Mouse (Mus musculus) heart, embryonic 15.5 days (tissue): Measurements from ENCODE around the gene Jmjd7. TPM values are rescaled to one million over a fixed set of nuclear protein-coding genes. Genes with fewer than 3 reads are reported as not detected.
A peak's percentile ranks its signal among the peaks of the same experiment; 100 is the strongest.

Source experiments
- ATAC-seq: fragments of 200-750 bp; cut with Nextera tagmentation; replicated peaks from 2 replicates; pipeline ENCODE4 v1.8.0; 2017; ENCODE audit warnings: low read depth, moderate TSS enrichment; ENCODE audit not compliant: insufficient number of reproducible peaks, insufficient read depth, low FRiP score
- H3K27ac ChIP-seq: fragments of 300-500 bp; sonication (generic); 2 replicates; pipeline ENCODE4 v1.5.1; 2015; ENCODE audit warnings: mild to moderate bottlenecking, inconsistent platforms
- H3K27me3 ChIP-seq: fragments of 300-500 bp; sonication (generic); 2 replicates; pipeline ENCODE4 v1.6.1; 2015; ENCODE audit warnings: inconsistent platforms
- H3K36me3 ChIP-seq: fragments of 300-500 bp; sonication (generic); 2 replicates; pipeline ENCODE4 v1.6.1; 2015; ENCODE audit warnings: mild to moderate bottlenecking, inconsistent platforms
- H3K4me1 ChIP-seq: fragments of 300-500 bp; sonication (generic); replicated peaks from 2 replicates; pipeline ENCODE4 v1.6.1; 2015; ENCODE audit warnings: inconsistent platforms
- H3K4me2 ChIP-seq: fragments of 300-500 bp; sonication (generic); 2 replicates; pipeline ENCODE4 v1.6.1; 2015; ENCODE audit warnings: inconsistent platforms, mild to moderate bottlenecking, moderate library complexity
- H3K4me3 ChIP-seq: fragments of 300-500 bp; sonication (generic); 2 replicates; pipeline ENCODE4 v1.5.1; 2015; ENCODE audit warnings: mild to moderate bottlenecking, inconsistent platforms
- H3K9ac ChIP-seq: fragments of 300-500 bp; sonication (generic); 2 replicates; pipeline ENCODE4 v1.6.1; 2015; ENCODE audit warnings: mild to moderate bottlenecking, inconsistent platforms
- H3K9me3 ChIP-seq: fragments of 300-500 bp; sonication (generic); replicated peaks from 2 replicates; pipeline ENCODE4 v1.6.1; 2016; ENCODE audit warnings: inconsistent platforms
- WGBS: fragments of 180-500 bp; shearing (Covaris S2); methylation state at CpG from one replicate; pipeline ENCODE4 v1.1.7; 2015; ENCODE audit warnings: mixed read lengths; 5-methylcytosine and 5-hydroxymethylcytosine counted together
- polyA plus RNA-seq: library from polyadenylated mRNA; unstranded; fragments of >200 nt; fragmentation: Nextera tagmentation; extraction: Ambion mirVana; gene quantifications from 2 replicates; pipeline ENCODE4 v1.2.1, GENCODE M21; 2015

The Jmjd7 gene
- polyA plus RNA-seq, 1 experiment from 2014 or later: 12.3 TPM

GRCm38 (mm10) chr2:119995391-119996281 lies 31.6 kb upstream of the Jmjd7 start:
- H3K4me2 ChIP-seq: no peak overlapping the region
- peak; percentile 51; the same call in 1 of the 2 replicates for ATAC-seq
- H3K27me3 ChIP-seq: no peaks in the 10 kb centered on the region
- no peaks in the 10 kb centered on the region for H3K9me3 ChIP-seq
- no peaks in the 10 kb centered on the region for H3K36me3 ChIP-seq
- WGBS: 30% methylated on average over 9 of the region's 9 CpGs
- H3K27ac ChIP-seq: peak overlapping the region; percentile 78
- no peak overlapping the region for H3K4me3 ChIP-seq
- H3K4me1 ChIP-seq: peaks cover 24% of the 10 kb centered on the region
- no peak overlapping the region for H3K9ac ChIP-seq

- H3K27ac ChIP-seq: no peak overlapping the region
- no peaks in the 10 kb centered on the region for H3K36me3 ChIP-seq
- no peaks in the 10 kb centered on the region for H3K9me3 ChIP-seq
- ATAC-seq: no peak
- no peak overlapping the region for H3K4me3 ChIP-seq
- no peak overlapping the region for H3K4me2 ChIP-seq
- WGBS: 72% methylated on average over 4 of the region's 4 CpGs
- H3K9ac ChIP-seq: no peak overlapping the region
- H3K4me1 ChIP-seq: peaks cover 34% of the 10 kb centered on the region
- H3K27me3 ChIP-seq: no peaks in the 10 kb centered on the region
These were observed 29.9 kb upstream of the Jmjd7 start for GRCm38 (mm10) chr2:119997354-119997753.

GRCm38 (mm10) chr2:119999731-120000130 lies 27.6 kb upstream of the Jmjd7 start:
- no peaks in the 10 kb centered on the region for H3K36me3 ChIP-seq
- H3K4me2 ChIP-seq: no peak overlapping the region
- no peak for ATAC-seq
- no peak overlapping the region for H3K9ac ChIP-seq
- H3K9me3 ChIP-seq: no peaks in the 10 kb centered on the region
- no peaks in the 10 kb centered on the region for H3K27me3 ChIP-seq
- 91% methylated on average over 2 of the region's 2 CpGs for WGBS
- no peak overlapping the region for H3K4me3 ChIP-seq
- peaks cover 34% of the 10 kb centered on the region for H3K4me1 ChIP-seq
- no peak overlapping the region for H3K27ac ChIP-seq

GRCm38 (mm10) chr2:120000882-120001584 lies 26.2 kb upstream of the Jmjd7 start:
- Histone ChIP-seq H3K9ac (no peak overlapping the region), H3K9me3 (no peaks in the 10 kb centered on the region), H3K36me3 (no peaks in the 10 kb centered on the region), H3K27me3 (no peaks in the 10 kb centered on the region), H3K27ac (peak overlapping the region; percentile 59), H3K4me1 (peaks cover 21% of the 10 kb centered on the region), H3K4me2 (no peak overlapping the region), H3K4me3 (no peak overlapping the region)
- peak; percentile 57; the same call in 1 of the 2 replicates for ATAC-seq
- 46% methylated on average over 3 of the region's 3 CpGs for WGBS

- ATAC-seq: no peak
- no peaks in the 10 kb centered on the region for H3K36me3 ChIP-seq
- H3K9me3 ChIP-seq: no peaks in the 10 kb centered on the region
- no peak overlapping the region for H3K4me2 ChIP-seq
- H3K4me1 ChIP-seq: peaks cover 17% of the 10 kb centered on the region
- no peaks in the 10 kb centered on the region for H3K27me3 ChIP-seq
- no peak overlapping the region for H3K4me3 ChIP-seq
- H3K9ac ChIP-seq: no peak overlapping the region
- H3K27ac ChIP-seq: no peak overlapping the region
- WGBS: 70% methylated on average over 4 of the region's 4 CpGs
These were observed 25.3 kb upstream of the Jmjd7 start for GRCm38 (mm10) chr2:120001956-120002355.

- Histone ChIP-seq H3K36me3 (no peaks in the 10 kb centered on the region), H3K9me3 (no peaks in the 10 kb centered on the region), H3K4me2 (no peak overlapping the region), H3K27ac (no peak overlapping the region), H3K27me3 (no peaks in the 10 kb centered on the region), H3K9ac (no peak overlapping the region), H3K4me1 (peaks cover 12% of the 10 kb centered on the region), H3K4me3 (no peak overlapping the region)
- 78% methylated on average over 2 of the region's 2 CpGs for WGBS
- ATAC-seq: no peak
These were observed 23.3 kb upstream of the Jmjd7 start for GRCm38 (mm10) chr2:120003970-120004369.

GRCm38 (mm10) chr2:120006696-120007095 lies 20.6 kb upstream of the Jmjd7 start:
- no peak overlapping the region for H3K4me2 ChIP-seq
- H3K9me3 ChIP-seq: no peaks in the 10 kb centered on the region
- H3K4me1 ChIP-seq: 0 out of 2 replicates have a peak, but pooled peaks cover under 1% of the 10 kb centered on the region
- no peaks in the 10 kb centered on the region for H3K27me3 ChIP-seq
- H3K36me3 ChIP-seq: no peaks in the 10 kb centered on the region
- no peak overlapping the region for H3K4me3 ChIP-seq
- H3K27ac ChIP-seq: no peak overlapping the region
- no peak overlapping the region for H3K9ac ChIP-seq
- 94% methylated on average over 7 of the region's 7 CpGs for WGBS
- no peak for ATAC-seq

- H3K4me1 ChIP-seq: peaks cover under 1% of the 10 kb centered on the region; the same call in 1 of the 2 replicates
- no peak overlapping the region for H3K9ac ChIP-seq
- H3K36me3 ChIP-seq: peaks cover under 1% of the 10 kb centered on the region; the same call in 1 of the 2 replicates
- 80% methylated on average over 4 of the region's 4 CpGs for WGBS
- H3K4me3 ChIP-seq: no peak overlapping the region
- no peaks in the 10 kb centered on the region for H3K27me3 ChIP-seq
- ATAC-seq: no peak
- H3K4me2 ChIP-seq: no peak overlapping the region
- no peak overlapping the region for H3K27ac ChIP-seq
- H3K9me3 ChIP-seq: no peaks in the 10 kb centered on the region
These were observed 19.5 kb upstream of the Jmjd7 start for GRCm38 (mm10) chr2:120007680-120008210.

GRCm38 (mm10) chr2:120008672-120009071 lies 18.6 kb upstream of the Jmjd7 start:
- Histone ChIP-seq H3K9ac (no peak overlapping the region), H3K4me2 (no peak overlapping the region), H3K4me1 (peaks cover 3% of the 10 kb centered on the region; the same call in 1 of the 2 replicates), H3K4me3 (no peak overlapping the region), H3K27ac (no peak overlapping the region), H3K27me3 (no peaks in the 10 kb centered on the region), H3K36me3 (peaks cover 4% of the 10 kb centered on the region; the same call in 1 of the 2 replicates), H3K9me3 (no peaks in the 10 kb centered on the region)
- no peak for ATAC-seq
- 53% methylated on average over 4 of the region's 4 CpGs for WGBS

GRCm38 (mm10) chr2:120011462-120012200 lies 15.7 kb upstream of the Jmjd7 start:
- Histone ChIP-seq H3K4me2 (no peak overlapping the region), H3K4me1 (peaks cover 3% of the 10 kb centered on the region; the same call in 1 of the 2 replicates), H3K27me3 (no peaks in the 10 kb centered on the region), H3K9ac (no peak overlapping the region), H3K36me3 (peaks cover 6% of the 10 kb centered on the region), H3K4me3 (no peak overlapping the region), H3K27ac (no peak overlapping the region), H3K9me3 (no peaks in the 10 kb centered on the region)
- no peak for ATAC-seq
- WGBS: 72% methylated on average over 8 of the region's 8 CpGs

- ATAC-seq: no peak
- Histone ChIP-seq H3K36me3 (peaks cover 14% of the 10 kb centered on the region), H3K4me2 (no peak overlapping the region), H3K27ac (no peak overlapping the region), H3K4me1 (peaks cover 3% of the 10 kb centered on the region; the same call in 1 of the 2 replicates), H3K9ac (no peak overlapping the region), H3K4me3 (no peak overlapping the region), H3K27me3 (no peaks in the 10 kb centered on the region), H3K9me3 (no peaks in the 10 kb centered on the region)
- 59% methylated on average over 13 of the region's 13 CpGs for WGBS
These were observed 14.4 kb upstream of the Jmjd7 start for GRCm38 (mm10) chr2:120012924-120013323.
